Mouse (Mus musculus) small intestine, adult 2 months (tissue): Measurements from ENCODE around the gene Arhgap17. TPM values are rescaled to one million over a fixed set of nuclear protein-coding genes. Genes with fewer than 3 reads are reported as not detected.
A peak's percentile ranks its signal among the peaks of the same experiment; 100 is the strongest.

Source experiments
- H3K27ac ChIP-seq: fragments of 200-500 bp; 2 replicates; pipeline ENCODE4 v1.5.1; 2012; ENCODE audit warnings: low read depth, low read length, control low read depth, inconsistent platforms; ENCODE audit not compliant: insufficient read depth
- H3K27me3 ChIP-seq: fragments of 200-500 bp; 2 replicates; pipeline ENCODE4 v1.6.1; 2012; ENCODE audit warnings: mild to moderate bottlenecking, moderate library complexity, low read length, inconsistent platforms; ENCODE audit not compliant: control insufficient read depth, insufficient read depth
- H3K36me3 ChIP-seq: fragments of 200-500 bp; 2 replicates; pipeline ENCODE4 v1.6.1; 2012; ENCODE audit warnings: mild to moderate bottlenecking, low read length, control low read depth, inconsistent platforms; ENCODE audit not compliant: control insufficient read depth, insufficient read depth
- H3K4me1 ChIP-seq: fragments of 200-500 bp; 2 replicates; pipeline ENCODE4 v1.6.1; 2012; ENCODE audit warnings: low read length, inconsistent platforms, mixed read lengths; ENCODE audit not compliant: control insufficient read depth, insufficient read depth, insufficient read length
- H3K4me3 ChIP-seq: fragments of 200-500 bp; 2 replicates; pipeline ENCODE4 v1.5.1; 2012; ENCODE audit warnings: low read depth, mild to moderate bottlenecking, control low read depth, inconsistent platforms, low read length, moderate library complexity
- CTCF ChIP-seq: fragments of 200-500 bp; IDR thresholded peaks from 2 replicates; pipeline ENCODE4 v1.5.1; 2012; ENCODE audit warnings: low read depth, mild to moderate bottlenecking, control low read depth, inconsistent platforms, low read length, moderate library complexity, mixed read lengths; ENCODE audit not compliant: insufficient replicate concordance, insufficient read length; ENCODE audit errors: extremely low read depth
- POLR2A ChIP-seq: fragments of 200-500 bp; IDR thresholded peaks from 2 replicates; pipeline ENCODE4 v1.6.1; 2012; ENCODE audit warnings: low read depth, mild to moderate bottlenecking, control low read depth, inconsistent platforms, low read length, moderate library complexity
- WGBS: fragments of 180-500 bp; shearing (Covaris S2); methylation state at CpG from one replicate; pipeline ENCODE4 v1.1.7; 2018; 5-methylcytosine and 5-hydroxymethylcytosine counted together
- polyA plus RNA-seq: library from polyadenylated mRNA; depleted of rRNA; stranded (reverse); fragments of >200 nt; gene quantifications from 2 replicates; pipeline ENCODE4 v1.2.3, GENCODE M21; 2012; rRNA removed

Arhgap17 gene
- polyA plus RNA-seq = 24.7 and 69.8 TPM in 2 replicates

GRCm38 (mm10) chr7:123369759-123370481 is at the start of gene Arhgap17, which contains the start of gene Lcmt1:
Gene Arhgap17 (minus strand): TSS chr7:123369915.
Gene Lcmt1 (plus strand): TSS chr7:123369784.
- Histone ChIP-seq H3K4me1 (peaks cover 34% of the 10 kb centered on the region), H3K4me3 (peak within 1 kb of the TSS; percentile 76), H3K27me3 (no peaks in the 10 kb centered on the region), H3K36me3 (no peaks in the 10 kb centered on the region), H3K27ac (peak within 1 kb of the TSS; percentile 88)
- WGBS = 1% methylated on average over 64 of the region's 64 CpGs
- no peak for TF ChIP-seq CTCF
- peak; percentile 84 for TF ChIP-seq POLR2A

- 79% methylated on average over 3 of the region's 3 CpGs for WGBS
- no peak for TF ChIP-seq POLR2A
- TF ChIP-seq CTCF = no peak
- Histone ChIP-seq H3K27me3 (no peaks in the 10 kb centered on the region), H3K36me3 (peaks cover 21% of the 10 kb centered on the region), H3K27ac (no peak overlapping the region), H3K4me3 (no peak overlapping the region), H3K4me1 (peaks cover 4% of the 10 kb centered on the region; the same call in 1 of the 2 replicates)
These were observed 47.9 kb upstream of the Arhgap17 start for GRCm38 (mm10) chr7:123417661-123418060.

- H3K4me1 ChIP-seq = peaks cover 4% of the 10 kb centered on the region; the same call in 1 of the 2 replicates
- 85% methylated on average over 4 of the region's 4 CpGs for WGBS
These were observed 47.1 kb upstream of the Arhgap17 start for GRCm38 (mm10) chr7:123416803-123417202.

GRCm38 (mm10) chr7:123412143-123412542 is 42.4 kb upstream of the Arhgap17 start:
- Histone ChIP-seq H3K27me3 (no peaks in the 10 kb centered on the region), H3K4me1 (no peaks in the 10 kb centered on the region), H3K4me3 (no peak overlapping the region), H3K27ac (no peak overlapping the region), H3K36me3 (peaks cover 5% of the 10 kb centered on the region)
- WGBS = 79% methylated on average over 3 of the region's 3 CpGs
- TF ChIP-seq POLR2A = no peak
- no peak for TF ChIP-seq CTCF

More at GRCm38 (mm10) chr7:123416803-123417202, 47.1 kb upstream of the Arhgap17 start:
- Histone ChIP-seq H3K27ac (no peak overlapping the region), H3K4me3 (no peak overlapping the region), H3K36me3 (peaks cover 16% of the 10 kb centered on the region), H3K27me3 (no peaks in the 10 kb centered on the region)
- no peak for TF ChIP-seq CTCF
- TF ChIP-seq POLR2A = no peak

- H3K4me1 ChIP-seq = no peaks in the 10 kb centered on the region
- 75% methylated on average over 1 of the region's 1 CpGs for WGBS
- H3K27me3 ChIP-seq = no peaks in the 10 kb centered on the region
- peaks cover 7% of the 10 kb centered on the region for H3K36me3 ChIP-seq
- H3K4me3 ChIP-seq = no peak overlapping the region
- TF ChIP-seq POLR2A (no peak), CTCF (no peak)
- H3K27ac ChIP-seq = no peak overlapping the region
These were observed 41.4 kb upstream of the Arhgap17 start for GRCm38 (mm10) chr7:123411109-123411508.

- Histone ChIP-seq H3K4me3 (no peak overlapping the region), H3K27me3 (no peaks in the 10 kb centered on the region), H3K27ac (no peak overlapping the region), H3K4me1 (no peaks in the 10 kb centered on the region), H3K36me3 (peaks cover 10% of the 10 kb centered on the region)
- no peak for TF ChIP-seq CTCF
- no peak for TF ChIP-seq POLR2A
- WGBS = 94% methylated on average over 7 of the region's 7 CpGs
These were observed 40.8 kb upstream of the Arhgap17 start for GRCm38 (mm10) chr7:123410502-123410901.

- H3K36me3 ChIP-seq = peaks cover 30% of the 10 kb centered on the region
- H3K27me3 ChIP-seq = no peaks in the 10 kb centered on the region
- no peak overlapping the region for H3K4me3 ChIP-seq
- no peaks in the 10 kb centered on the region for H3K4me1 ChIP-seq
- WGBS = 84% methylated on average over 4 of the region's 4 CpGs
- H3K27ac ChIP-seq = no peak overlapping the region
- TF ChIP-seq CTCF (no peak), POLR2A (no peak)
These were observed 37.3 kb upstream of the Arhgap17 start for GRCm38 (mm10) chr7:123406988-123407387.
